Mouse (Mus musculus) heart, adult 11 months (tissue): ENCODE results near the gene Nmrk2.

ENCODE experiments used
- DNase-seq: peaks from one replicate; pipeline ENCODE4 v3.0.0; 2022

Nmrk2 gene

GRCm38 (mm10) chr10:81216260-81216659 is 14.4 kb upstream of the Nmrk2 start:
- DNase-seq: no peak

GRCm38 (mm10) chr10:81210154-81210553 is 8.3 kb upstream of the Nmrk2 start:
- DNase-seq: peak; percentile 89

GRCm38 (mm10) chr10:81204137-81204536 is 2.3 kb upstream of the Nmrk2 start:
- DNase-seq: peak; percentile 89

DNA sequence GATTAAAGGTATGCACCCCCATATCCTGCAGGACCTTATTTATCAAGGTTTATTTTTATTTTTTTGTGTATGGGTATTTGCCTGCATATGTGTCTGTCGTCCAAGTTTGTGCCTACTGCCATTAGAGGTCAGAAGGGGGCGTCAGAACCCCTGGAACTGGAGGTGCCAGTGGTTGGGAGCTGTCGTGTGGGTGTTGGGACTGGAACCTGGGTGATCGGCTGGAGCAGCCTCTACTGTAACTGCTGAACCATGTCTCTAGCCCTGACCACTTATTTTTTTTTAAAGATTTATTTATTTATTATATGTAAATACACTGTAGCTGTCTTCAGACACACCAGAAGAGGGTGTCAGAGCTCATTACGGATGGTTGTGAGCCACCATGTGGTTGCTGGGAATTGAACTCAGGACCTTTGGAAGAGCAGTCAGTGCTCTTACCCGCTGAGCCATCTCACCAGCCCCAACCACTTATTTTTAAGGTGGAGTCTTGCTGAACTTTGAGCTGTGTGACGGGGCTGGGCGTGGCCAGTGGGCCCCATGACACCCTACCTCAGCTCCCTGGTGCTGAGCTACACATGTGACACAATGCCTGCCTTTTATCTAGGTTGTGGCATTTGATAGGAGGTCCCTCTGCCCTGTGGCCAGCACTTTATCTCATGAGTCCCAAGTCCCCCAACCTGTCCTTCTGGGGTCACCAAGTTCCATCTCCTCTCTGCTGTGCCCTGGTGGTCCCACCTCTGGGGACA is 1.3 kb upstream of the Nmrk2 start:
- peak; percentile 95 for DNase-seq

DNA sequence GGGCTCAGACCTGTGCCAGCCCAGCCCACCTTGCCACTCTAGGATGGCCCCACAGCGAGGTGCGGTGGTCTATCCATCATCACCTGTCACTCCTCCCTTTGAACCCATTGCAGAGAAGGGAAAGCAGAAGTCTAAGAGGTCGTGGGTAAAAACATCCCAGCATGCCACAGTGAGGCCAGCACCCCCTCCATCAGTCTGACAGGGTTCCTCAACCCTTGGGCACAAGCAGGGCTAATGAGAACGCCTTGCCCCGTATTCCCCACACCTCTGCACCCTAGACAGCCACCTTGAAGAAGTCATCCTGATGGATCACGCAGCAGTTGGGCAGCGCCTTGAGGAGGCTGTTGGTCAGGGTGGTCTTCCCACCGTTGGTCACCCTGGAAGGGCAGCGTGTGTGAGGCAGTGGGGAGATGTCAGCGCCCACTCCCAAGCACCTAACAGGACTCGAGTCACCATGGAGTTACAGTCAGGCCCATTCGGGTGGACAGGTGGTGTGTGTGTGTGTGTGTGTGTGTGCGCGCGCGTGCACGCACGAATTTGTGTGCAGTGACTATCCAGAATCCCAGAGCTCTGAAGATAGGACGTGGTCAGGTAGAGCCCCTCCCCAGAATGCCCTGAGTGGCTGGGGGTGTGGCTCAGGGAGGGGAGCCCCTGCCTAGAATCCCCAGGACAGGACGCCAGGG is 1.1 kb downstream of the Nmrk2 start:
- DNase-seq: peak; percentile 93

GRCm38 (mm10) chr10:81200141-81200540 is 1.7 kb downstream of the Nmrk2 start:
- peak; percentile 93 for DNase-seq

- peak; percentile 88 for DNase-seq
These were observed 2.9 kb downstream of the Nmrk2 start for GRCm38 (mm10) chr10:81198990-81199389.

DNA sequence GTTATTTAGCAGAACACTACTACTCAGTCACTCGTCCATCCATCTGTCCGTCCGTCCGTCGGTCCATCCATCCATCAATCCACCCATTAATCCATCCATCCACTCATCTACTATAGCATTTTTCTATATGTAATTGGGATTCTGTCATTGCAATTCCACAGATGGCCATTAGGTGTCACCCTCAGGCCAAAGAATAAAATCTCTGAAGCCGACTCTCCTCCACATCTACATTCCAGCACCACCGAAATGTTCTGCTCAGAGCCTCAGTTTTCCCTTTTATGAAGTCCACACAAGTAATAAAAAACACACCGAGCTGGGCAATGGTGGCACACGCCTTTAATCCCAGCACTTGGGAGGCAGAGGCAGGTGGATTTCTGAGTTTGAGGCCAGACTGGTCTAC is 3.6 kb downstream of the Nmrk2 start:
- DNase-seq: peak; percentile 89

DNA sequence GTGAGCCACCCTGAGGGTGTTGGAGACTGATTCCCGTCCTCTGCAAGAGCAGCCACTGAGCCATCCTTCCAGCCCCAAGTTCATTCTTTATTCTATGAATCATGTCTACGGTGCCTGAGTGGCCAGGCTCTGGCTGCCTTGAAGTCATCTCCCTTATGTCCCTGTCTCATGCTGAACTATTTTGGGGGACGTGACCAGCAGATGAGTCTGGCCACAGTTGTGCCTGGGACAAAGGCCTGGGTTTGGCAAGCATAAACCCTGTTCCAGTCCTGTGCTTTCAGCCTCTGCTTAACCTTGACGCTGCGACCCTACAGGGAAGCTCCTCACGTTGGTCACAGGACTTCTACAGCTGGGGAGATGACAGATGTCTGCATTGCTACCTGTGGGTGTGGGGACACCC is 4.5 kb downstream of the Nmrk2 start:
- peak; percentile 97 for DNase-seq

GRCm38 (mm10) chr10:81196470-81197065 is 5.3 kb downstream of the Nmrk2 start:
- DNase-seq: peak; percentile 95

DNA sequence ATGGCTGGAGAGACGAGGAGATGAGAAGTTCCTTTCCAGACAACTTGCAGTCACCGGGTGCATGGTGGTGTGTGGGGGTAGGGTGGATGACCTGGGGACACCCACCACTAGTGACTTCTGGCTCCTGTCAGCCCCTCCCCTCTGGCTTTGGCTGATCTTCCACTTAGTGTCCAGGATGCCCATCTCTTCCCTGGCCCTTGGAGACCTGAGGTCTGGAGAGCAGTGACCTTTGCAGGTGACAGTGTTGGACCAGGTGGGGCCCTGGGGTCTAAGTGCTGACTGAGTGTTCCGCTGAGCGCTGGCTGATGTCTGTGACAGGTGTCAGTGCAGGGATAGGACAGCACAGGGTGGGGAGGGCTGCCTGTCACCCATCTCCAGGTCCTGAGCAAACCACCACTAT is 6.6 kb downstream of the Nmrk2 start:
- peak; percentile 94 for DNase-seq

DNA sequence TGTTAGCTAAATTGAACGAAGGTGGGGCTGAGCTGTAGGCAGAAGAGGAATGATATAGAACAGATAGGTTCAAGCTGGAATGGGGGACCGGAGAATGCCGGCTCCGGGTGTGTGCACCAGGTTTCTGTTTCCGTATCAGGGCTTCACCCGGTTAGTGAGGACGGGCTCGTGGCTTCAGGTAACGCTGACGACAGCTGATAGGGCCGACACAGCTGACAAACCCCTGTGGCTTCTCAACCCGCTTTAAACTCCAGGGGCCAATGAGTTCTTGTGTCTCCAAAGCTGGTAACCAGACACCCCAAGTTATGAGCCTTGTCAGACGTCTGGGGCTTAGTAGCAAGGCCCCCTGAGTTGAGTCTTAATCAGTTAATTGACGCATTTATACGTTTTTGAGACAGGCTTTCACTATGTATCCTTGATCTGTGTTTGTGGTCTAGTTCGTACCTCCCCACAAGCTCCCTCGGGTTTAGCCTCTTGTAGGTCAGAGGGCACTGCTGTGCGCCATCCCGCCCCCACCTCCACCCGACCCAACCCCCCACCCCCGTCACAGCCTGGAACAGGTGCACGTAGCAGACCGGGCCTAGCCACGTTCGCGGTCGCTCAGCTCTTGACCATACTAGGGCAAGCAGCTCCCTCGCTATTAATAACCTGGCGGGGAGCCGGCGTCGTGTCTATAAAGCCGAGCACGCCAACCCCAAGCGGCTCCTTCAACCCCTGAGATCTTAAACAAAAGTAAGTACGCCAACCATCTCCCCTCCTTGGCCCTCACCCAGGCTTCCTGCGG is 7.7 kb downstream of the Nmrk2 start:
- peak; percentile 97 for DNase-seq

DNA sequence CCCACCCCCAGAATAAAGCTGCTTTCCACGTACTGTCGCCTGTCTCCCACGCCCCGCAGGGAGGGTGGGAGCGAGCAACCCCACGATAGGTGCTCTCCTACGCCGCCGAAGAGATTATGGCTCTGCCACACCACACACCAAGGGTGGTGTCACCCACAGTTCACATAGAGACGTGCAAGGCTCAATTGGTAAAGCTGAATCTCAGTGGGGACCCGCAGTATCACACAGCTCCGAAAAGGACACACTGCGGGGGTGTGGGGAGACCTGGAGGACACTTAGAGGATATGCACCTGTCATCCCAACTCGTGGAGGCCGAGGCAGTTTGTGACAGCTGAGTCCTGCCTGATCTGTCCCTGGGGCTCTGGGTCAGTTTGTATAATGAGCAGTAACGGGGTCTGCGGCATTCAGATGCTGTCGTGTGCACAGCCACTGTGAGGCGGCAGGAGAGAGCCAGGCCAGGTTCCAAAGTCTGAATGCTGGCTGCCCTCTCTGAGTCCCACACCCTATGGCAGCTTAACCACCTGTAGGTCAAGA is 8.8 kb downstream of the Nmrk2 start:
- DNase-seq: peak; percentile 97

DNA sequence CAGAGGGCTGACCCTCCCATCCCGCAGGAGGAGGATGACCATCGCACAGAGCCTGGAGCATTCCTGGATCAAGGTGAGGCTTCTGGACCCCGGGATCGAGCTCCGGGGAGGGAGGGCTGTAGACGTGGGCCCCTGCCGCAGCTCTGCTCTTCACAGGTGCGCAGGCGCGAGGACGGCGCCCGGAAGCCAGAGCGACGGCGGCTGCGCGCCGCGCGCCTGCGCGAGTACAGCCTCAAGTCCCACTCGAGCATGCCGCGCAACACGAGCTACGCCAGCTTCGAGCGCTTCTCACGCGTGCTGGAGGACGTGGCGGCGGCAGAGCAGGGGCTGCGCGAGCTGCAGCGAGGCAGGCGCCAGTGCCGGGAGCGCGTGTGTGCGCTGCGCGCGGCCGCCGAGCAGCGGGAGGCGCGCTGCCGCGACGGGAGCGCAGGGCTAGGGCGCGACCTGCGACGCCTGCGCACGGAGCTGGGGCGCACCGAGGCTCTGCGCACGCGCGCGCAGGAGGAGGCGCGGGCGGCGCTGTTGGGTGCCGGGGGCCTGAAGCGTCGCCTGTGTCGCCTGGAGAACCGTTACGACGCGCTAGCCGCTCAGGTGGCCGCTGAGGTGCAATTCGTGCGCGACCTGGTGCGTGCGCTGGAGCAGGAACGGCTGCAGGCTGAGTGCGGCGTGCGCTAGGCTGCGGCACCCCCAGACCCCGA is 9.4 kb downstream of the Nmrk2 start:
- peak; percentile 99 for DNase-seq

GRCm38 (mm10) chr10:81191342-81191982 is 10.4 kb downstream of the Nmrk2 start:
- DNase-seq: peak; percentile 96

GRCm38 (mm10) chr10:81190912-81191321 is 10.9 kb downstream of the Nmrk2 start:
- peak; percentile 94 for DNase-seq

DNA sequence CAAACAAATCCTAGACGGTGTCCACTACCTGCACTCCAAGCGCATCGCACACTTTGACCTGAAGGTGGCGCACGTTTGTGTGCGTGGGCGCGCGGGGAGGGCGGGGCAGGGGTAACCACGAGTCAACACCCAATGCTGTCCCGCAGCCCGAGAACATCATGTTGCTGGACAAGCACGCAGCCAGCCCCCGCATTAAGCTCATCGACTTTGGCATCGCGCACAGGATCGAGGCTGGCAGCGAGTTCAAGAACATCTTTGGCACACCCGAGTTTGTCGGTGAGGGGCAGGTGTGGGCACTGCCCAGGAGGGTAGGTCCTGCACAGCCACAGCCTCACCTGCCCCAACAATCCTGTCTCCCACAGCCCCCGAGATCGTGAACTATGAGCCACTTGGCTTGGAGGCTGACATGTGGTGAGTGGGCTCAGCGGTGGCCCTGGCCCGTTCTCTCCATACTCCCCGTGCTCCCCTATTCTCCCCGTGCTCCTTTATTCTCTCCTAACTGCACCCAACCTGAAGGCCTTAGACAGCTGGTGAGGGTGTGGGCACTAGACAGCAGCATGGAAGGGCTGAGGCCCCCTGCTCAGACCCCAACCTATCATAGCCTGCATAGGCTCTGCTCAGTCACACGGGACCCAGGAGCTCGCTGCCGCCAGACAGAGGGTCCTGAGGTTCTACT is 11.5 kb downstream of the Nmrk2 start:
- peak; percentile 95 for DNase-seq

DNA sequence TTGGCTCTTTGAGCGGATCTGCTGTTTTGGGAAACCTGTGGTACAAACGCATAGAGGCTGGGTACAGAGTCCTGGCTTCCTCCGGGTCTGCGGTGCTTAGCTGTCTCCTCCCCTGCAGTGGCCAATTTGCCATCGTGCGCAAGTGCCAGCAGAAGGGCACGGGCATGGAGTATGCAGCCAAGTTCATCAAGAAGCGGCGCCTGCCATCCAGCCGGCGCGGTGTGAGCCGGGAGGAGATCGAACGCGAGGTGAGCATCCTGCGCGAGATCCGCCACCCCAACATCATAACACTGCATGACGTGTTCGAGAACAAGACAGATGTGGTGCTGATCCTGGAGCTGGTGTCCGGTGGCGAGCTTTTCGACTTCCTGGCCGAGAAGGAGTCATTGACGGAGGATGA is 12.0 kb downstream of the Nmrk2 start:
- peak; percentile 94 for DNase-seq

- DNase-seq: peak; percentile 91
These were observed 14.7 kb downstream of the Nmrk2 start for GRCm38 (mm10) chr10:81187161-81187560.

DNA sequence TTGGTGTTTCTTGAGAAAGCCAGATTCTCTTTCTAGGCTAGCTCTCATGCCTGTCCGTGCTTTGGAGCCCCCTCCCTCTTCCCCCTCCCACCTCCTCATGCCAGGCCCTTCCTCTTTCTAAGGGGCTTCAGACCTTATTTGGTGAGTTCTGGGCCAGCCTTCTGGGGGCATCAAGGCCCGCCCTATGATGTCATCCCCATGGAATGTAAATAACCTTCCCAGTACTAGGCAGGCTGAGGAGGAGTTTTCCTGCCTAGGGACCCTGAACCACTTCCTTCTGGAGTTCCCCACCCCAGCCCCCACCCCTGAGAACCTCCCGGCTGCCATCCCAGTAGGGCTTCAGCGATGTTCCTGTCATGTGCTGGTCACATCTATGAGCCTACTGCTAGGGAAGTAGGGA is 17.1 kb downstream of the Nmrk2 start:
- DNase-seq: no peak

- peak; percentile 91 for DNase-seq
These were observed 18.0 kb downstream of the Nmrk2 start, which contains the start of gene 4930442H23Rik for GRCm38 (mm10) chr10:81183805-81184204. 4930442H23Rik (minus strand) TSS chr10:81183849.
